Mouse (Mus musculus): Measurements from ENCODE around the gene Tent4a. TPM values are rescaled to one million over a fixed set of nuclear protein-coding genes. Genes with fewer than 3 reads are reported as not detected.

The Tent4a gene
- total and polyA plus RNA-seq, 3 experiments, result 8.1 to 12.7 (median 11.0) TPM

GRCm38 (mm10) chr13:69553024-69553423, 18.6 kb upstream of the Tent4a start:
- 18% methylated on average over 5 of the region's 5 CpGs for WGBS
- Histone ChIP-seq H3K79me2 (replicated peaks; ENCODE audit: control insufficient read depth, insufficient read depth, low read length) (no peaks in the 10 kb centered on the region), H3K9ac (ENCODE audit: low read depth, low read length) (no peak overlapping the region), H3K36me3 (ENCODE audit: control insufficient read depth, insufficient read depth, low read length) (no peaks in the 10 kb centered on the region), H3K4me1 (ENCODE audit: control insufficient read depth, insufficient read depth, low read length) (peaks cover under 1% of the 10 kb centered on the region; the same call in 1 of the 2 replicates), H3K27ac (no peak overlapping the region), H3K27me3 (ENCODE audit: control insufficient read depth, insufficient read depth, low read length) (no peaks in the 10 kb centered on the region), H3K4me3 (no peak overlapping the region)
- TF ChIP-seq EP300 (IDR thresholded peaks at IDR 0.05; ENCODE audit: insufficient read depth, low read depth, low read length) (peak; percentile 69), CTCF (IDR thresholded peaks at IDR 0.05) (peak; percentile 94), POLR2A (IDR thresholded peaks at IDR 0.05; ENCODE audit: insufficient read depth, low read depth, low read length) (no peak)
- peak in 1 of 2 experiments; percentile 46 for DNase-seq
- intact Hi-C loops (cut with DNase I), result loop anchor here (1.0 to 5.0 kb wide), 2 partner anchors 102 to 166 kb away; no protein-coding TSS in a partner anchor

- Histone ChIP-seq H3K4me3 (no peak overlapping the region), H3K79me2 (replicated peaks; ENCODE audit: control insufficient read depth, insufficient read depth, low read length) (no peaks in the 10 kb centered on the region), H3K36me3 (ENCODE audit: control insufficient read depth, insufficient read depth, low read length) (no peaks in the 10 kb centered on the region), H3K4me1 (ENCODE audit: control insufficient read depth, insufficient read depth, low read length) (0 out of 2 replicates have a peak, but pooled peaks cover 2% of the 10 kb centered on the region), H3K9ac (ENCODE audit: low read depth, low read length) (no peak overlapping the region), H3K27ac (no peak overlapping the region), H3K27me3 (ENCODE audit: control insufficient read depth, insufficient read depth, low read length) (no peaks in the 10 kb centered on the region)
- no peak for DNase-seq
- WGBS, result 83% methylated on average over 2 of the region's 2 CpGs
- TF ChIP-seq POLR2A (IDR thresholded peaks at IDR 0.05; ENCODE audit: insufficient read depth, low read depth, low read length) (no peak), CTCF (IDR thresholded peaks at IDR 0.05) (no peak), EP300 (IDR thresholded peaks at IDR 0.05; ENCODE audit: insufficient read depth, low read depth, low read length) (no peak)
- intact Hi-C loops (cut with DNase I), result loop anchor here (5.0 kb wide), 1 partner anchor 164 kb away; no protein-coding TSS in a partner anchor
These were observed 16.4 kb upstream of the Tent4a start for GRCm38 (mm10) chr13:69550831-69551230.

GRCm38 (mm10) chr13:69549980-69550379, 15.6 kb upstream of the Tent4a start:
- H3K4me3 ChIP-seq, result no peak overlapping the region
- no peak overlapping the region for H3K27ac ChIP-seq
- no peaks in the 10 kb centered on the region for H3K79me2 ChIP-seq (replicated peaks; ENCODE audit: control insufficient read depth, insufficient read depth, low read length)
- intact Hi-C loops (cut with DNase I), result loop anchor here (5.0 kb wide), 1 partner anchor 163 kb away; no protein-coding TSS in a partner anchor
- no peak for TF ChIP-seq EP300 (IDR thresholded peaks at IDR 0.05; ENCODE audit: insufficient read depth, low read depth, low read length)
- no peak for TF ChIP-seq POLR2A (IDR thresholded peaks at IDR 0.05; ENCODE audit: insufficient read depth, low read depth, low read length)
- peak; percentile 64 for TF ChIP-seq CTCF (IDR thresholded peaks at IDR 0.05)
- WGBS, result 39% methylated on average over 8 of the region's 8 CpGs
- no peaks in the 10 kb centered on the region for H3K36me3 ChIP-seq (ENCODE audit: control insufficient read depth, insufficient read depth, low read length)
- H3K9ac ChIP-seq (ENCODE audit: low read depth, low read length), result no peak overlapping the region
- H3K27me3 ChIP-seq (ENCODE audit: control insufficient read depth, insufficient read depth, low read length), result no peaks in the 10 kb centered on the region
- H3K4me1 ChIP-seq (ENCODE audit: control insufficient read depth, insufficient read depth, low read length), result 0 out of 2 replicates have a peak, but pooled peaks cover 2% of the 10 kb centered on the region
- no peak for DNase-seq

GRCm38 (mm10) chr13:69547488-69548180, 13.2 kb upstream of the Tent4a start:
- Histone ChIP-seq H3K4me1 (ENCODE audit: control insufficient read depth, insufficient read depth, low read length) (peaks cover 8% of the 10 kb centered on the region), H3K27ac (peak overlapping the region; percentile 36; the same call in 1 of the 2 replicates), H3K79me2 (replicated peaks; ENCODE audit: control insufficient read depth, insufficient read depth, low read length) (no peaks in the 10 kb centered on the region), H3K27me3 (ENCODE audit: control insufficient read depth, insufficient read depth, low read length) (no peaks in the 10 kb centered on the region), H3K9ac (ENCODE audit: low read depth, low read length) (no peak overlapping the region), H3K4me3 (no peak overlapping the region), H3K36me3 (ENCODE audit: control insufficient read depth, insufficient read depth, low read length) (no peaks in the 10 kb centered on the region)
- no peak for TF ChIP-seq EP300 (IDR thresholded peaks at IDR 0.05; ENCODE audit: insufficient read depth, low read depth, low read length)
- TF ChIP-seq CTCF (IDR thresholded peaks at IDR 0.05), result no peak
- no peak for TF ChIP-seq POLR2A (IDR thresholded peaks at IDR 0.05; ENCODE audit: insufficient read depth, low read depth, low read length)
- DNase-seq, result peak in 1 of 2 experiments; percentile 21
- intact Hi-C loops (cut with DNase I), result loop anchor here (1.0 kb wide), 1 partner anchor 37 kb away; no protein-coding TSS in a partner anchor
- whole genome bisulfite sequencing, result 58% methylated on average over 16 of the region's 16 CpGs

- intact Hi-C loops (cut with DNase I), result no loop called here
- peak; percentile 75 for TF ChIP-seq CTCF (IDR thresholded peaks at IDR 0.05)
- no peak for TF ChIP-seq EP300 (IDR thresholded peaks at IDR 0.05; ENCODE audit: insufficient read depth, low read depth, low read length)
- Histone ChIP-seq H3K4me1 (ENCODE audit: control insufficient read depth, insufficient read depth, low read length) (peaks cover 18% of the 10 kb centered on the region), H3K4me3 (no peak overlapping the region), H3K9ac (ENCODE audit: low read depth, low read length) (no peak overlapping the region), H3K79me2 (replicated peaks; ENCODE audit: control insufficient read depth, insufficient read depth, low read length) (no peaks in the 10 kb centered on the region), H3K27ac (no peak overlapping the region), H3K36me3 (ENCODE audit: control insufficient read depth, insufficient read depth, low read length) (no peaks in the 10 kb centered on the region), H3K27me3 (ENCODE audit: control insufficient read depth, insufficient read depth, low read length) (no peaks in the 10 kb centered on the region)
- WGBS, result 38% methylated on average over 3 of the region's 3 CpGs
- DNase-seq, result peak in 1 of 2 experiments; percentile 27
These were observed 10.6 kb upstream of the Tent4a start for GRCm38 (mm10) chr13:69545019-69545418.

- peak overlapping the region; percentile 45 for H3K9ac ChIP-seq (ENCODE audit: low read depth, low read length)
- peaks cover 18% of the 10 kb centered on the region for H3K4me1 ChIP-seq (ENCODE audit: control insufficient read depth, insufficient read depth, low read length)
- no peak overlapping the region for H3K4me3 ChIP-seq
- no peaks in the 10 kb centered on the region for H3K79me2 ChIP-seq (replicated peaks; ENCODE audit: control insufficient read depth, insufficient read depth, low read length)
- intact Hi-C loops (cut with DNase I), result no loop called here
- H3K27ac ChIP-seq, result peak overlapping the region; percentile 88
- no peaks in the 10 kb centered on the region for H3K36me3 ChIP-seq (ENCODE audit: control insufficient read depth, insufficient read depth, low read length)
- 46% methylated on average over 12 of the region's 12 CpGs for WGBS
- no peak for DNase-seq
- H3K27me3 ChIP-seq (ENCODE audit: control insufficient read depth, insufficient read depth, low read length), result no peaks in the 10 kb centered on the region
- TF ChIP-seq EP300 (IDR thresholded peaks at IDR 0.05; ENCODE audit: insufficient read depth, low read depth, low read length) (no peak), CTCF (IDR thresholded peaks at IDR 0.05) (no peak), POLR2A (IDR thresholded peaks at IDR 0.05; ENCODE audit: insufficient read depth, low read depth, low read length) (no peak)
These were observed 9.2 kb upstream of the Tent4a start for GRCm38 (mm10) chr13:69543595-69543994.

All from heart, adult 2 months (tissue).